Mouse (Mus musculus): ENCODE measurements around the gene Myzap. TPM values are rescaled to one million over a fixed set of nuclear protein-coding genes. Genes with fewer than 3 reads are reported as not detected.
"Not testable (repeated sequence)": the region's sequence is repeated elsewhere in the genome, so short reads cannot be mapped to it uniquely, and the experiment has no call there.

Myzap gene
- polyA plus RNA-seq, 1 experiment, result 8.7 TPM

- no peak for TF ChIP-seq POLR2A (IDR thresholded peaks at IDR 0.05; ENCODE audit: borderline replicate concordance, control insufficient read depth, low read depth, low read length)
- TF ChIP-seq CTCF (IDR thresholded peaks at IDR 0.05; ENCODE audit: control insufficient read depth, insufficient read depth, low read length), result no peak
- WGBS, result 1% methylated on average over 14 of the region's 14 CpGs
- Histone ChIP-seq H3K4me3 (replicated peaks; ENCODE audit: control insufficient read depth, low read depth, low read length) (peak overlapping the region; percentile 97), H3K27ac (ENCODE audit: control insufficient read depth, insufficient read depth, low read depth, low read length, poor library complexity) (peak overlapping the region; percentile 90), H3K4me1 (ENCODE audit: control insufficient read depth, insufficient read depth, low read length) (no peaks in the 10 kb centered on the region)
These were observed 107.2 kb downstream of the Myzap start for GRCm38 (mm10) chr9:71484871-71485474.

GRCm38 (mm10) chr9:71483872-71484271, 108.3 kb downstream of the Myzap start:
- not testable (repeated sequence) for H3K4me1 ChIP-seq (ENCODE audit: control insufficient read depth, insufficient read depth, low read length); H3K4me3 ChIP-seq (replicated peaks; ENCODE audit: control insufficient read depth, low read depth, low read length); H3K27ac ChIP-seq (ENCODE audit: control insufficient read depth, insufficient read depth, low read depth, low read length, poor library complexity)
- WGBS, result 78% methylated on average over 7 of the region's 7 CpGs

DNA sequence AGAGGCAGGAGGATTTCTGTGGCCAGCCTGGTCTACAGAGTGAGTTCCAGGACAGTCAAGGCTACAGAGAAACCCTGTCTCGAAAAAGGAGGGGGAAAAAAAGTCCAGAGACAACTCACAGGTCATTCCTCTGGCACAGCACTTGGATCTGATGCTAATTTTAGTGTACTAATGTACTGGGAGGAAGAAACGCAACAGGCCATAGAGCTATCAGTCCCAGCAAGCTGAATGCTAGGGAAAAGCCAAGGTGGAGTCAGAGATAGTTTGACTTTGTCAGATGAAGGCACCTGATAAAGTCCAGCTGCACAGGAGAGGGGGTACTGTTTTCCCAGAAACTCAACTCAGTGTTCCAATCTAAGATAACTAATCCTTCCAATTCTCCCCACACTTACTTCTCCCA, 111.9 kb downstream of the Myzap start:
- Histone ChIP-seq H3K27ac (ENCODE audit: control insufficient read depth, insufficient read depth, low read depth, low read length, poor library complexity) (no peak overlapping the region), H3K4me1 (ENCODE audit: control insufficient read depth, insufficient read depth, low read length) (no peaks in the 10 kb centered on the region), H3K4me3 (replicated peaks; ENCODE audit: control insufficient read depth, low read depth, low read length) (no peak overlapping the region)
- TF ChIP-seq CTCF (IDR thresholded peaks at IDR 0.05; ENCODE audit: control insufficient read depth, insufficient read depth, low read length) (no peak), POLR2A (IDR thresholded peaks at IDR 0.05; ENCODE audit: borderline replicate concordance, control insufficient read depth, low read depth, low read length) (no peak)
- 73% methylated on average over 2 of the region's 2 CpGs for WGBS

DNA sequence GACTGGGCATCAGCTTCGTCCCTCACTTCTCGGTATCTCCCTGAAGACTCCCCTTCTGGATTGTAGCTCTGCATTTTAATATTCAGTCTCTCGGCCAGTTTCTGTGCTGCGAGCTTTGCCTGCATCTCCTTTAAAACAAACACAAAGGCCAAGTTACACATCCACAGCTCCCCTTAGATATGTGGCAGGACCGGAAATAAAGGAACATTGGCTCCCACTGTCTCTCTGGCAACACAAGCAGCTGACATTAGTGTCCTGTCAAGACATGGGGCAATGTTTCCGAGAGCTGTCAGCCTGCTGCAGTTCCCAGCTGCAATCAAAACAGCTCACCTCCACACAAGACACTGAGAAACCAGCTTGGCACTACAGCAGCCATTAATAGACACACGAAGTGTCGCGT, 112.7 kb downstream of the Myzap start:
- no peaks in the 10 kb centered on the region for H3K4me1 ChIP-seq (ENCODE audit: control insufficient read depth, insufficient read depth, low read length)
- no peak overlapping the region for H3K27ac ChIP-seq (ENCODE audit: control insufficient read depth, insufficient read depth, low read depth, low read length, poor library complexity)
- no peak overlapping the region for H3K4me3 ChIP-seq (replicated peaks; ENCODE audit: control insufficient read depth, low read depth, low read length)
- no peak for TF ChIP-seq CTCF (IDR thresholded peaks at IDR 0.05; ENCODE audit: control insufficient read depth, insufficient read depth, low read length)
- no peak for TF ChIP-seq POLR2A (IDR thresholded peaks at IDR 0.05; ENCODE audit: borderline replicate concordance, control insufficient read depth, low read depth, low read length)
- whole genome bisulfite sequencing, result 91% methylated on average over 9 of the region's 9 CpGs

DNA sequence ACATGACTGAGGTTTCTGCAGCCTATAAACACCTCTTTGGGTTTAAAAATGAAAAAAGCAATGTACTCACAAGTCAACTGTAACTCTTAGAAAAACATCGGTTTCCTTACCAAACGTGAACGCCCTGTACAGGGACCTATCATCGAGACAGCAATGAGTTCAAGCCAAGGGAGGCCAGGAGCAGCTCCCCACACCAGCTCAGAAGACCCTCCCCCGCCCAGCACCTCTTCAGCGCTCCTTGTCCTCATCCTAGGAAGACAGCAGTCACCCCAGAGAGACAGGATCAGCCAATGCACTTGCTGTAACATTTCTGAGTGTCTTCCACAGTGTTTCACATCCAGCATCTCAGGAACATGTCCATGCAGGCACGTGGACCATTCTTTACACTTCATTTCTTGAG, 113.6 kb downstream of the Myzap start:
- Histone ChIP-seq H3K4me3 (replicated peaks; ENCODE audit: control insufficient read depth, low read depth, low read length) (no peak overlapping the region), H3K27ac (ENCODE audit: control insufficient read depth, insufficient read depth, low read depth, low read length, poor library complexity) (no peak overlapping the region), H3K4me1 (ENCODE audit: control insufficient read depth, insufficient read depth, low read length) (no peaks in the 10 kb centered on the region)
- WGBS, result 90% methylated on average over 7 of the region's 7 CpGs
- no peak for TF ChIP-seq POLR2A (IDR thresholded peaks at IDR 0.05; ENCODE audit: borderline replicate concordance, control insufficient read depth, low read depth, low read length)
- TF ChIP-seq CTCF (IDR thresholded peaks at IDR 0.05; ENCODE audit: control insufficient read depth, insufficient read depth, low read length), result no peak

- TF ChIP-seq CTCF (IDR thresholded peaks at IDR 0.05; ENCODE audit: control insufficient read depth, insufficient read depth, low read length), result no peak
- no peak for TF ChIP-seq POLR2A (IDR thresholded peaks at IDR 0.05; ENCODE audit: borderline replicate concordance, control insufficient read depth, low read depth, low read length)
- Histone ChIP-seq H3K4me1 (ENCODE audit: control insufficient read depth, insufficient read depth, low read length) (no peaks in the 10 kb centered on the region), H3K27ac (ENCODE audit: control insufficient read depth, insufficient read depth, low read depth, low read length, poor library complexity) (no peak overlapping the region), H3K4me3 (replicated peaks; ENCODE audit: control insufficient read depth, low read depth, low read length) (no peak overlapping the region)
- 91% methylated on average over 3 of the region's 3 CpGs for WGBS
These were observed 115.6 kb downstream of the Myzap start for GRCm38 (mm10) chr9:71476601-71477000.

DNA sequence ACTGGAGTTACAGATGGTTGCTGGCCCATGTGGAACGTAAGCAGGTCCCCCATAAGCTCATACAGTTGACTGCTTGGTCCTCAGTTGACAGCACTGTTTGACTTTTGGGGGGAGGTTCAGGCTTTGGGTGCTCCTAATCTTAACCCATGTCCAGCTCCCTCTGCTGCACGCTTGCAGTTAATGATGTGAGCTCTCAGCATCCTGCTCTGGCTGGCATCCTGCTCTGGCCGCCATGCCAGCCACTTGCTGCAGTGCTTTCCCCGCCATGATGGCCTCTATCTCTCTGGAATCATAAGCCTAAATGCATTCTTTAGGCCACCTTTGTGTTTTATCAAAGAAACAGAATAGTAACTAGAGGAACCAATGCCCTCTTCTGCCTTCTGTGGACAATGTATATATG, 116.6 kb downstream of the Myzap start:
- TF ChIP-seq POLR2A (IDR thresholded peaks at IDR 0.05; ENCODE audit: borderline replicate concordance, control insufficient read depth, low read depth, low read length) (no peak), CTCF (IDR thresholded peaks at IDR 0.05; ENCODE audit: control insufficient read depth, insufficient read depth, low read length) (no peak)
- H3K27ac ChIP-seq (ENCODE audit: control insufficient read depth, insufficient read depth, low read depth, low read length, poor library complexity), result no peak overlapping the region
- 91% methylated on average over 4 of the region's 4 CpGs for WGBS
- no peak overlapping the region for H3K4me3 ChIP-seq (replicated peaks; ENCODE audit: control insufficient read depth, low read depth, low read length)
- no peaks in the 10 kb centered on the region for H3K4me1 ChIP-seq (ENCODE audit: control insufficient read depth, insufficient read depth, low read length)

- TF ChIP-seq CTCF (IDR thresholded peaks at IDR 0.05; ENCODE audit: control insufficient read depth, insufficient read depth, low read length) (no peak), POLR2A (IDR thresholded peaks at IDR 0.05; ENCODE audit: borderline replicate concordance, control insufficient read depth, low read depth, low read length) (no peak)
- WGBS, result 75% methylated on average over 4 of the region's 4 CpGs
- Histone ChIP-seq H3K4me1 (ENCODE audit: control insufficient read depth, insufficient read depth, low read length) (no peaks in the 10 kb centered on the region), H3K4me3 (replicated peaks; ENCODE audit: control insufficient read depth, low read depth, low read length) (no peak overlapping the region), H3K27ac (ENCODE audit: control insufficient read depth, insufficient read depth, low read depth, low read length, poor library complexity) (no peak overlapping the region)
These were observed 124.7 kb downstream of the Myzap start for GRCm38 (mm10) chr9:71467434-71467833.

- Histone ChIP-seq H3K27ac (ENCODE audit: control insufficient read depth, insufficient read depth, low read depth, low read length, poor library complexity) (no peak overlapping the region), H3K4me3 (replicated peaks; ENCODE audit: control insufficient read depth, low read depth, low read length) (no peak overlapping the region), H3K4me1 (ENCODE audit: control insufficient read depth, insufficient read depth, low read length) (no peaks in the 10 kb centered on the region)
- no peak for TF ChIP-seq POLR2A (IDR thresholded peaks at IDR 0.05; ENCODE audit: borderline replicate concordance, control insufficient read depth, low read depth, low read length)
- no peak for TF ChIP-seq CTCF (IDR thresholded peaks at IDR 0.05; ENCODE audit: control insufficient read depth, insufficient read depth, low read length)
- WGBS, result 54% methylated on average over 3 of the region's 3 CpGs
These were observed 126.0 kb downstream of the Myzap start for GRCm38 (mm10) chr9:71466111-71466510.

Data from bone marrow, adult 2 months (tissue).